Mouse (Mus musculus) cerebellum, postnatal 14 days (tissue): ENCODE measurements at regions not wholly inside any gene's neighbourhood (a gene's known extent, or its start where the extent isn't known, plus 50 kb on each side); places are given as distances from the start of the nearest gene placed in this dataset.

ENCODE experiments used
- DNase-seq, 2 experiments: peaks; one replicate each; pipeline ENCODE4 v3.0.0; 2021; ENCODE audit warnings: mixed read lengths in 2 of 2

- DNase-seq, result no peak
These were observed 383.4 kb upstream of the Mpdz start for GRCm38 (mm10) chr4:81825966-81826365.

- no peak for DNase-seq
These were observed 381.0 kb upstream of the Mpdz start for GRCm38 (mm10) chr4:81823566-81823965.

DNA sequence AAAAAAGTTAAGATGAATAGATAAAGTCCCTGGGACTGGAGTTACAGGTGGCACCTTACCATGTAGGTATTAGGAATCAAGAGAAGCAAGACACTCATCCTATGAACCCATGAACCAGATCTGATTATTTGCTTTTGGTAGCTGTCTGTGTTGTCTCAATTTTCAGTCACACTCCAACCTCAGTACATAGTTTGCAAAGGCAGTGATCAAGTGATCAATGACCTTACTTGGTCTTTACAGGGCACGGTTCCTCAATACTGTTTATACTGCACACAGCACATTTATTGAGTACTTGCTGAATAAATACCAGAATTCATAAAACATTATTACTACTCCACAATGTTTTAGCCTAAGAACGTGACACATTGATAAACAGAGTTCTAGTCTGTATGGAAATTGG, 346.7 kb upstream of the Mpdz start:
- DNase-seq, result no peak

DNA sequence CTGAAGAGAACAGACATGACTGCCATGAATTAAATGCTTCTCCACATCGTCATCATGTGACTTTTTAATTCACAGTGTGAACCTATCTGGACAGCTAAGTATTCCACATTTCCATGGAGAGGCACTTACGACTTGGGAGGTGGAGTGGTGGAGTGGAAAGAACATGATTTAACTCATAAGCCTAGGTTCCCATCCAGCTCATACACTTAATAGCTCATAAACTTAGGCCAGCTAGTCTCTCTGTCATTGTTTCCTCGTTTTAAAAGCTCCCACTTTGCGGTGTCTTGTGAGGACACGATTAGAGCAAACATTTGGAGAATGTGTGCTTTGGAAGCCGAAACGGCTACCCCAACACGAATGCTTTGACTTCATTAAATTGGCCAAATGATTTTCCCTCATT, 346.0 kb upstream of the Mpdz start:
- no peak for DNase-seq

GRCm38 (mm10) chr4:81781971-81782370, 339.4 kb upstream of the Mpdz start:
- no peak for DNase-seq

- no peak for DNase-seq
These were observed 324.1 kb upstream of the Mpdz start for GRCm38 (mm10) chr4:81766705-81767104.

GRCm38 (mm10) chr4:81764026-81764867, 321.6 kb upstream of the Mpdz start:
- DNase-seq, result peak in 1 of 2 experiments; percentile 20

- DNase-seq, result no peak
These were observed 320.9 kb upstream of the Mpdz start for GRCm38 (mm10) chr4:81763311-81764025.

DNA sequence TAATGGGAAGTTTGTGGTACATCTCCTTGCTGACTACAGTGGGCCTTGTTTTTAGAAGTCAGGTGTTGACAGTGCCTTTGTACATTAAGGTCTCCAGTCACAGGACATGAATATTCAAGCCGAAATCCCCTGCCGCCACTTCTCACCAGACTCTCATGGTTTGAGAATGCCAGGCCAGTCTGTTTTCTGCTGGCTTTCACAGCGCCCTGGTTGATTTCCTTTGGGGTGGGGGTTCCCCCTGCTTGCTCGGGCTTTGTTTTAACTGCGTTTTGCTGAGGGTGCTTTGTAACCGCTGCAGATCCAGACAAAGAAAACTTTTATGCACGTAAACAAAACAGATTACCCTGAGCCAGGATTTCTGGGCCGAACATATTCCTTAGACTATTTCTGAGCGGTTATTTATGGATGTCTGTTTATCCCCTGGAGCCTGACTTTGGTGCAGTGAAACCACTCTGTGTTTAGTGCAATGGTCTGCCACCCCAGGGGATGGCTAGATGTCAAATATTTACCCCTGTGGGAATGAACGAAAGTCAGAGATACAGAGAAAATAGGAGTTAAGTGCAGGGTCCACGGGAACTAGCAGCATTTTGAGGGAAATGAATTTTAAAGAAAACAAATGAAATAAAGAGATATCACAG, 320.1 kb upstream of the Mpdz start:
- DNase-seq, result peak; percentile 11 to 17

GRCm38 (mm10) chr4:81757905-81758304, 315.3 kb upstream of the Mpdz start:
- no peak for DNase-seq

DNA sequence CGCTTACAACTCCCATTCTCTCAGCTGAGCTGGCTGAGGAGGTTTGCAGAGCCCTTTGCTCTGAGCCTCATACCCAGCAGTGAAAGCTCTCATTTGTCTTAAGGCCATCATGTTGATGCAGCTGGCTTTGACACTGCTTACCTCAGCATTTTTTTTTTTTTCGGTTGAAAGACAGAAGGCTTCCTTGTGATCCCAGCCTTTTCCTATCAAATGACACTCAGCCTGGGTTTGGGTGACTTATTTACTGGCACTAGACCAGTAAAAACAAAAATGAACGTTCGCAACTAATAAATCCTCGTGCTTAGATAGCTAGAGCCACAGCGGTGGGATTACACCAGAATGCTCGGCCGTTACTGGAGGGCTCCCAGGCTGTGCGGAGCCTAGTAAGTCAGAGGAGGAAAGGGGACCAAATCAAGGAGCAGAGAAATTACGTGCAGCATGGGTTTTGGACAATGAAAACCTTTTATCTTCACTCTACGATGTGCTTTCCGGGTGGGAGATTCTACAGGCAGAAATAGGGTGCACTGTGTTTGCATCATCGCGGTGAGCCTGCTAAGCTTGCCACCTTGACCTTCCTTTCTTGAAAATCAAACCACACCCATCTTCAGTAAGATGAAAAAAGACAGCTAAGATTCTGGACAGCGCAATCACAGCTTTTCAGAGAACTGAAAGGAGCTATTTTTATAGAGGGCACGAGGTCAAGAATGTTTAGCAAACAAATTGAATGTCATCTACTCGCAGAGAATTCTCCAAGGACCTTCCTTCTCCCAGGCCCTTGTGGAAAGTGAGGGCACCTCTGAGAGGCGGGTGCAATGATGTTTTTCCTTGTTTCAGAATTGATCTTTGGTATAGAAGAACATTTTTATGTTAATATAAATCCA, 302.3 kb upstream of the Mpdz start:
- DNase-seq, result peak; percentile 20 to 37

DNA sequence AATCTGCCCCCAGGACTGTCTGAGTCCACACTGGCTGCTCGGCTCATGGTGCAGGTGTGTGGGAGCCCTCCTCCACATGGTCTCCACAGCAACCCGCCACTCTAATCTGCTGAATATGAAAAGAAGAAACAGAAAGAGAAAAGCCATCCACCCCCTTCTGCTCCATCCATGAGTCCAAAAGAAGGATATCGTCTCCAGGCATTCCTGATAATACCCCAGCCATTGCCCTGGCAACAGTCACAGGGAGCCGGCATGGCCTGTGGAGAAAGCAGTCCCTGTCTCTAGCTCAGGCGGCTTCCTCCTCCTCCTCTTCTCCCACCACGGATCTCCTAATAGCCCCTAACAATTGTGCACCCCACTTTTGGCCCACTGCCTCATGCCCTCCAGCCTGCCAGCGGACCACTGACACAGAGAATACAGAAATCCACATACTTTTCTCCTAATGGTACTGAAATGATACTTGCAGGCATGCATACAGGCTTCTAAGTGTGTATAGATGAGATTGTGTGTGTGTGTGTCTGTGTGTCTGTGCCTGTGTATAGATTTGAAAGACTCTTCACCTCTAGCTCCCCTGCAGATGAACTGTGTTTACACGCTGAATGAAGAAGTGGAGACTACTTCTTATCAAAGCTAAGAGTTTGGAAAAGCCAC, 301.5 kb upstream of the Mpdz start:
- peak; percentile 55 to 63 for DNase-seq

GRCm38 (mm10) chr4:81742536-81743459, 300.2 kb upstream of the Mpdz start:
- peak in 1 of 2 experiments; percentile 24 for DNase-seq

GRCm38 (mm10) chr4:81734391-81734790, 291.8 kb upstream of the Mpdz start:
- no peak for DNase-seq

DNA sequence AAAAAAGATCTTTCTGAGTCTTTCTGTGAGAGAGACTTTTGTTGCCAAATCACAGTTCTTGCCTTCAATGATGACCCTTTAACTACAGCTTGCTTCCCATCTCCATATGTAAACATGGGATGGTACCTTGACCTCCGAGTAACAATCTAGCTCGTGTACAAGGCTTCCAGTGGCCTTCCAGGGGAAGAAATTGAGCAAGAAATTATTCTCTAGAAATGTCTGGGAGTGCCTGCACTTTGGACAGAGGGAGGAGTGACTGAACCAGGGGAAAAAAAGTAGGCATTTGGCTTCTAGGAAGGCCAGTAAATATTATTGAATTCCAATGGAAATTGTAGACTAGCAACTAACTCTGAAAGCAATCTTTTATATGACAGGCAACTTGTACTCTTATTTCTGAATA, 287.8 kb upstream of the Mpdz start:
- DNase-seq, result no peak

- peak; percentile 13 to 53 for DNase-seq
These were observed 286.3 kb upstream of the Mpdz start for GRCm38 (mm10) chr4:81728961-81729360.

DNA sequence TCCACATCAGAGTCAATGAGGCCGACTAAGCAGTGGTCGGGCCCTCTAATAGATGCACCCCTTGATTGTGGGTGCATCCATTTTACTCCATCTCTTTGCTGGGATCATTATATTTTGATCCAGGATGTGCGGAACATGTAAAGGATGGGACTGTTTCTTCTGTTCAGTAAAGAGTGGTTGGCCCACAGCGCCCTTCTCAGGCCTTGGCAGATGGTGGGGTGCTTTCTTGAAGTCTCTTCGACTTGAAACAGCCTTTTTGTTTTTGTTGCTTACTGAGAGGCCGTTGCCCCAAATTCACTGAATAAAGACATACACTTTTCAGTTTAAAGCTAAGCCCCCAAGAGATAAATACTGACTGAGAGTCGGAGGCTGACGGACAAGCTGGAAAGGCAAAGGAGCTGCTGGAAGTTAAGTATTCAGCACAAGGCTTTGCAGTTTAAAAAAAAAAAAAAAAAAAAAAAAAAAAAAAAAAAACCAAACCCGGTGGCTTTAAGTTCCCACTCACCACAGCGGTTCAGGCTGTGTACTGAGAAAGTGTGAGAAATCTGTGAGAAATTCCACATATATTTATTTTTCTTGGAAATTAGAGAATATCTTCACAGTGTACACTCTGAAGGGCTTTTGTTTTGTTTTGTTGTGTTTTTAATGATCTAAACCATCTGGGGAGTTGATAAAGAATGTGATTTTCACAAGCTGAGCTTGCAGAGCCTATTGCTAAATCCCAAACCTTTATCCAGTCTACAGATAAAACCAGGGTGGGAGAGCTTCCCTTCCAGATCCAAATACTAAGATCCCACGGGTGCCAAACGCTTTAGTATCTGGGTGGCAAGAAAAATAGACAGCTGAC, 285.3 kb upstream of the Mpdz start:
- DNase-seq, result peak; percentile 40 to 57

DNA sequence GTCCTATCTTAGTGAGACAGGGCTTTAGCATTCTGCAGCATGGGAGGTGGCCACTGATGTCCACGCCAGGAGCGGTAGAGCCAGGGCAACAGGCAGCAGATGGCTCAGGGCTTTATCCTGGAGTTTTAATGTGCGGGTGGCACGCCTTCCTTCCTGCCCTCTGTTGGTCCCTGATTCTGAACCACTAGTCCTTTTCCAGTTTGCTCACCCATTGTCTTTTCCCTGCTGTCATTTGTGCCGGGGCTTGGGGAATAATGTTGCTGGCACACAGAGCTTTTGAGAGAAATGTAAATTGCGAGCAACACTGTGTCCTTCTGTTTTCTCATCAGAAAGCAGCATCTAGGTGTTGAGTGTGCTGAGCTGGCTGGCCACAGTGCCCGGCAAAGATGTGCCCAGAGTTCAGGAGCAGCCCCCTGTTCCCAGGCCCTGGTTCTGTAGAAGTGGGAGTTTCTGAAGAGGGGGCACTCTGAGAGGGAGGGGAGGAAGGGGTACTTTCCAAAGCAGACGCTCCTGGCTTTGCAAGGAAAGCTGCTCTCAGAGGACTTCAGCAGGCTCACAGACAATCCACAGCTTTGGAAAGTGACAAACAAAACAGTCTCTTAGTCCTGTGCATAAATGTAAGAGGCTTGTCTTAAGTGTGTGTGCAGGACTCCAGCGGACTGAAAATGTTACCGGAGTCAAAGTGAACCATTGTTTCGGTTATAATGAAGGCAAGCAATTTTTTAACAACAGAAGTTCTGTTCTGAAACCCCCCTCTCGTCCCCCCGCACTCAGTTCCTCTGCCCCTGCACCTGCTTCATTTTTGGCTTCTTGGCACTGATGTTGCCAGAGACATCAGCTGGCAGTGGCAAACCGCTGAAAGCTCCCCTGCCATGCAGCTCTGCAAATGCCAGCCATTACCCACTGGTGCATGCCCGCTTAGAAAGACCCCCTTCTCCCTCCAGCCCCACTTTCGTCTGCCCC, 284.4 kb upstream of the Mpdz start:
- peak; percentile 77 to 87 for DNase-seq

DNA sequence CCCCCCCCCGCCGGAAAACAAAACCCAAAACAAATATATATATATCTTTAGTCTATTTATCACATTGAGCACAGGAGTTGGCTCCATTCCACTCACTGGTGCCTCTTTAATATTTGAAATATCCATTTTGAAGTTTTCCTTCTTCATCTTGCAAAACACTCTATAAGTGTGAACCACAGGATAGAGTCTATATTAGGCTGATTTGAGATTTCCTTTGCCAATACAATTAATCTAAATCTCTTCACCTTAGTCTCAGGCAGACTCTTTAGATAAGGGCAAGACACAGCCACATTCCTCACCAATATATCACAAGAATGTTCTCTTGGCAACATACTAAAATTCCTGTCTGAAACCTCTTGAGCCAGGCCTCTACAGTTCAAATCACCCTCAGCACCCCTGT, 282.1 kb upstream of the Mpdz start:
- DNase-seq, result no peak
